Mouse (Mus musculus) C2C12 (cell line): Measurements from ENCODE around the gene F12. TPM values are rescaled to one million over a fixed set of nuclear protein-coding genes. Genes with fewer than 3 reads are reported as not detected.

ENCODE experiments used
- H3K27me3 ChIP-seq: one replicate; pipeline ENCODE4 v1.6.1; 2011; ENCODE audit not compliant: control insufficient read depth, insufficient read depth, insufficient read length
- H3K36me3 ChIP-seq: one replicate; pipeline ENCODE4 v1.6.1; 2011; ENCODE audit not compliant: control insufficient read depth, insufficient read depth
- H3K4me3 ChIP-seq: one replicate; pipeline ENCODE4 v1.5.1; 2011; ENCODE audit warnings: mild to moderate bottlenecking, control low read depth; ENCODE audit not compliant: poor library complexity, insufficient read depth, severe bottlenecking
- H3K79me2 ChIP-seq: one replicate; pipeline ENCODE4 v1.6.1; 2011; ENCODE audit not compliant: control insufficient read depth, insufficient read depth
- H3K79me3 ChIP-seq: one replicate; pipeline ENCODE4 v1.6.1; 2011; ENCODE audit warnings: low read depth, control low read depth
- H3ac ChIP-seq: one replicate; pipeline ENCODE3; 2011; ENCODE audit warnings: low read depth; ENCODE audit not compliant: control insufficient read depth, insufficient read length
- MYOD1 ChIP-seq: IDR thresholded peaks from one replicate; pipeline ENCODE4 v1.6.1; 2011; ENCODE audit warnings: low read depth; ENCODE audit not compliant: control insufficient read depth, insufficient read length
- USF1 ChIP-seq: IDR thresholded peaks from one replicate; pipeline ENCODE4 v1.6.1; 2011; ENCODE audit warnings: low read depth, mild to moderate bottlenecking, control low read depth, moderate library complexity
- microRNA-seq: library from miRNA; unstranded; fragments of <30 nt; microRNA quantifications from one replicate; pipeline ENCODE4, GENCODE M21; 2019; ENCODE audit warnings: borderline microRNAs expressed
- polyA plus RNA-seq: library from polyadenylated mRNA; unstranded; fragments of >200 nt; fragmentation: generic; extraction: Trizol; gene quantifications from one replicate; pipeline ENCODE4 v1.2.1, GENCODE M21; 2012; ENCODE audit warnings: missing spikeins

F12 gene
- polyA plus RNA-seq, 1 experiment, result not detected

DNA sequence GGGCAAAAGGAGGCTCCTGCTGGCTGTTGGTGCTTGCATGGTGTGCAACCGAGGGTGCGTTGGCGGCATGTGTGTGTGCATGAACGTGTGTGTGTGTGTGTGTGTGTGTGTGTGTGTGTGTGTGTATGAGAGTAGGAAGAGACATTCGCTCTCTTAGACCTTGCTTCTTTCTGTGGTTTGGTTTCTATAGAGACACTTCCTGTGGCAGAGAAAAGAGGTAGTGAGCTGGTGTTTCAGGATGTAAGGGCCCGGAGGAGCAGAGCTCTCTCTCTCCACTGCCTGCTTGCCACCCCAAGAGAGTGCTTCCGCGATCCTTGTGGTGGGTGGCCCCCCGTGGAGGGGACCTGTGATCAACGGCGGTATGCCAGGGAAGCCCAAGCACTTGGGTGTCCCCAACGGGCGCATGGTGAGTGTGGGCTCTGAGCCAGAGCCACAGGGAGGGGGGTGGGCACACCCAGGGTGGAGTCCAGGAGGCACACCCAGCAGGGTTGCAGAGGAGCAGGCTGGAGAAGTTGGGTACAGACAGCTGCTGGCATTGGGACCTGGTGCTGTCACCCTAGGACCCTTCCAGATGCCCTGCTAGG is 57.0 kb downstream of the F12 start, which contains the start of gene Rgs14:
Rgs14 (plus strand) TSS at position 202 of the 584 bp plus-strand sequence.
- no peak within 1 kb of the TSS for H3K4me3 ChIP-seq
- peaks cover 46% of the 10 kb centered on the region for H3K27me3 ChIP-seq
- H3ac ChIP-seq, result no peak within 1 kb of the TSS
- no peak for TF ChIP-seq MYOD1
- H3K36me3 ChIP-seq, result no peaks in the 10 kb centered on the region
- no peaks in the 10 kb centered on the region for H3K79me2 ChIP-seq
- no peaks in the 10 kb centered on the region for H3K79me3 ChIP-seq

DNA sequence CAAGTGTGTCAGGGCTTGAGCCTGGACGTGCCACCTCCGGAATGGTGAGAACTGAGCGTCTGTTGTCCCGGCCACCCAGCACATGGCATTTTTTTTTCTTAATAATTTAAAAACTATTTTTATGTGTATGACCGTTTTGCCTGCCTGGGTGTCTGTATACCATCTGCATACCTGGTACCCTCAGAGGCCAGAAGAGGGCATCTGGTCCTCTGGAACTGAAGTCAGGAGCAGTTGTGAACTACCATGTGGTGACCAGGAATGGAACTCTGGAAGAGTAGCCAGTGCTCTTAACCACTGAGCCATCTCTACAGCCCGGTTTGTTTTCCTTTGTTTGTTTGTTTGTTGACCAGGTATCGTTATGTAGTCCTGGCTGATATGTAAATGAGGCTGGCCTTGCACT is 58.2 kb downstream of the F12 start:
- no peaks in the 10 kb centered on the region for H3K79me2 ChIP-seq
- no peak overlapping the region for H3ac ChIP-seq
- no peaks in the 10 kb centered on the region for H3K79me3 ChIP-seq
- TF ChIP-seq USF1, result no peak
- peaks cover 33% of the 10 kb centered on the region for H3K27me3 ChIP-seq
- H3K36me3 ChIP-seq, result no peaks in the 10 kb centered on the region
- H3K4me3 ChIP-seq, result no peak overlapping the region

Small RNA genes within 50 kb of the gene (microRNA-seq; reads per million reads assigned to microRNA genes)
- gene Mir6943, result 1.00 reads per million, percentile 22 among the genes with 10 or more reads in this experiment

Other genes starting within 250 kb of the F12 start
- gene Nsd1, start 217.0 kb downstream of the F12 start, polyA plus RNA-seq, result 10.5 TPM
- gene Prelid1, start 106.3 kb downstream of the F12 start, polyA plus RNA-seq, result 499 TPM
- 54.3 TPM for gene Rab24, start 104.8 kb downstream of the F12 start, polyA plus RNA-seq
- gene Mxd3, start 97.0 kb downstream of the F12 start, polyA plus RNA-seq, result 49.8 TPM
- gene Lman2, start 64.0 kb downstream of the F12 start, polyA plus RNA-seq, result 81.4 TPM
- gene Rgs14, start 57.1 kb downstream of the F12 start, polyA plus RNA-seq, result 0.08 TPM
- not detected for gene Slc34a1, start 28.6 kb downstream of the F12 start, polyA plus RNA-seq
- not detected for gene Pfn3, start 11.6 kb downstream of the F12 start, polyA plus RNA-seq
- gene Grk6, start 18.3 kb upstream of the F12 start, polyA plus RNA-seq, result 81.9 TPM
- gene Prr7, start 37.5 kb upstream of the F12 start, polyA plus RNA-seq, result 10.8 TPM
- gene Dbn1, start 61.3 kb upstream of the F12 start, polyA plus RNA-seq, result 87.7 TPM
- 344 TPM for gene Pdlim7, start 86.9 kb upstream of the F12 start, polyA plus RNA-seq
- gene Dok3, start 102.5 kb upstream of the F12 start, polyA plus RNA-seq, result 0.83 TPM
- 65.4 TPM for gene Ddx41, start 109.9 kb upstream of the F12 start, polyA plus RNA-seq
- gene Fam193b, start 144.3 kb upstream of the F12 start, polyA plus RNA-seq, result 15.9 TPM
- 191 TPM for gene Tmed9, start 146.9 kb upstream of the F12 start, polyA plus RNA-seq
- 16.1 TPM for gene B4galt7, start 173.1 kb upstream of the F12 start, polyA plus RNA-seq
- gene Caml, start 196.2 kb upstream of the F12 start, polyA plus RNA-seq, result 32.1 TPM
- 15.2 TPM for gene Ddx46, start 208.2 kb upstream of the F12 start, polyA plus RNA-seq